Mouse (Mus musculus) 3134 (cell line): ENCODE measurements around the gene Dlx5.

Source experiments
- DNase-seq: peaks from one replicate; pipeline ENCODE4 v3.0.0-alpha.2; 2011; ENCODE audit warnings: low spot score; ENCODE audit not compliant: insufficient read length; ENCODE audit errors: extremely low read depth

The Dlx5 gene

DNA sequence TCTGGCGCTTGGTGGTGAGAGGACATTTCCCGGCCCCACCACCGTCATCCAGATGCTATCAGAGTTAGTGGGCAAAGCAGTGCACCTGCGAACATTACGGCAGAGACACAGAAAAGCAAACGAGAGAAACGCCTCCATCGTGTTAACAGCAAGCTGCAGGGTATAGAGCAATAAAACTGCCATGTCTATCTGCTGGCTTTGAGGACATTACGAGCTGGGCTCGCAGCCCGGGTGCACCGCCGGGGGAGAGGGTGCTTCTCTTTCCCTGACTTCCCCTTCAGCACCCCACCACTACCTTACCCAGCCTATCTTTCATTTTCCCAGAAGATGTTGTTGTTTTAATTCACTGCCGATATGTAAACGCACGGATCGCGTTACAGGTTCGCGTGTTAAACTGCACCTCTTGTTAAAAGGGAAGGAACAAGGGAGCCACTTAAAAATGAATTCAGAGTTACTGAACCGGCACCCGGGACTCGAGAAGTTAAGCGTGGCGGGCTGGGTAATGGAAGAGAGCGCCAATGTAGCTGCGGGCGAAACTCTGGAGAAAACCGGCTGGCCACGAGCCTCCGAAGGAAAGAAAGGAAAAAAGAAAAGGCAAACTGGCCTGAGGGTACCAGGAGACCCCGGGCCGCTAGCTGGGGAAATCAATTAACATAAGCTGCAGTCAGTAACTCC lies 21.3 kb downstream of the Dlx5 start:
- no peak for DNase-seq

DNA sequence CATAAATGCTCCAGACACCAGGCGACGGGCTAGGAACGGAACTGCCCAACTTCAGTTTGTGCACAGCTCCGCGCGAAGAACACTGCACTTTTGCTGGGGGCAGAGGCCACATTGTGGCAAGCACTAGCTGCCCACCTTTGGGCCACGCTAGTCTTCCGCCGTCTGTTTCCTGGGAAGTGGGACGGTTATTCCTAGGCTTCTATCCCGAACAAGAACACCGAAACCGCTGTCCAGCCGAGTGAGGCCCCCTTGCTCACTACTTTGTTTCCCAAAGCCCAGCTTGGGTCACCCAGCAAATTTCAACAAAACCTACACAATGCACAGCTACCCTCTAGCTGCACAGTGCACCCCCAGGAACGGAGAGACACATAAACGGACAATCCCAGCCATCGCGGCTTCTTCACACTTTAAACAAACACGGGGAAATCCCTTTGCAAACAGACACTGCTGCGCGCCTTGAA lies 21.9 kb downstream of the Dlx5 start:
- no peak for DNase-seq

GRCm38 (mm10) chr6:6859111-6859949 lies 22.6 kb downstream of the Dlx5 start:
- DNase-seq = no peak

DNA sequence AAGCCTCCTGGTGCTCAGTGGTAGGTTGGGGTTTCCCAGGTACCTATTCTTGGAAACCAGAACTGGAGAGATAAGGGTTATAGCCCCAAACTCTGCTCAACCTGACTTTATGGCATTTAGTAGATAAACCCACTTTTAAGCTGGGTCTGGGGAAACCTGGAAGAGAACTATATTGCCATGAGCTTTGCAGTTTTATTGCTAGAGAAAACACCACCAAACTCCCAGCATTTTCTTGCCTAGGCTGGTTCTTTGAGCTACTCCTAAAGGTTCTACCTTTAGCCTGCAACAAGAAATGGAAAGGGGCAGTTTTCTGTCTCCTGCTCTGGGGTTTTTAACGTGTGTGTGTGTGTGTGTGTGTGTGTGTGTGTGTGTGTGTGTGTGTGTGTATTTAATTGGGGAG lies 23.3 kb downstream of the Dlx5 start:
- no peak for DNase-seq

DNA sequence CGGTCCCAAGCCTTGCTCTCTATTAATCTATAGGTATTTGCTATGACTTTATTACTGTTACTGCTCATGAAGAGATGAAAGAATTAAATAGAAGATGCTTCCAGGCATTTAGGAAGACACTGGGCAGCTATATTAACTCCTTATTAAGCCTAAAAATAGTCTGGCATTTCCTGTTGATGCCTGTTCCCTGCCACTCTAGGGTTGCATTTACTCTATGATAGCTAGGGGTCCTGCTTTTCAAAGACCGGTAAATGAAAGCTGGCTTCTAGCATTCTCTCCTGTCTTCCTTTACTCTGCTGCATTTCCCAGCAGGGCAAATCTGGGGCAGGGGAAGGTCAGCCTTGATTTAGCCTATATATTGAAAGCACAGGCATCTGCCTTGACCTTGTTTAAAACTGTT lies 24.1 kb downstream of the Dlx5 start:
- no peak for DNase-seq

- no peak for DNase-seq
Measured at GRCm38 (mm10) chr6:6856881-6857280, 25.0 kb downstream of the Dlx5 start.

DNA sequence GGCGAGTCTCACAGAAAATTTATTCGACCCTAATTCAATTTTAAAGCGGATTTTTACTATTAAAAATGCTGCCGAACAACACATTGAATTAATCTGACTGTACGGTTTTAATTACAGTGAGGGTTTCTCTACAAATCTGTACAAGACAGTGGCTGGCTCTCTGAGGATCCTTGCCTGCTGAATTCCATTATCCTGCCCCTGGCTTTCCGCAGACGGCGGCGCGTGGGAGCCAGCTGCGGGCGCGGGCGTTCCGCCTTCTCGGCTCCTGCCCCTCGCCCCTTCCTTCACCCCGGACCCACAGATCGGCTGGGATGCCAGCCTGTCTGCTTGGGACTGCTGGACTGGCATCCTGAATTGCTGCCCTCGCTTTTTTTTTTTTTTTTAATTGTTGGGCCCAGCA lies 25.6 kb downstream of the Dlx5 start:
- no peak for DNase-seq

DNA sequence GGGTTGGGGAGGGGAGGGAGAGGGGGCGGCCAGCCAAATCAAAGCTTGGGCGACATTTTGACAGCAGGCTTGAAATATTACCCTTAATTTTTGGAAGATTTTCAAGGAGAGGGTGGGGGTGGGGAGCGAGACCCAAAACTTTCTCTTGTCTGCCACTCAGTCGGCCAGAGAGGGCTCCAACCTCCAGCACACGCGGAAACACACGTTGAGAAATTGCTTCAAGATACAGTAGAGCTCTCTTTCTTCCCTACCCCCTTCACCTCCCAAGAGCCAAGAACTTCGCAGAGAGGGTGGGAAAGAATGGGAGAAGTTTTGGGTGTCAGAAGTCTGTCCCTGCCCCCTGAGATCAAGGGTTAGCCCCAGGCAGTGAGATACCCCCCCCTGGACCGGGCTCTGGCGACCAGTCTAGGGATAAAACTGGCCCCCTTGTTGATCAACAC lies 26.1 kb downstream of the Dlx5 start:
- DNase-seq = no peak

DNA sequence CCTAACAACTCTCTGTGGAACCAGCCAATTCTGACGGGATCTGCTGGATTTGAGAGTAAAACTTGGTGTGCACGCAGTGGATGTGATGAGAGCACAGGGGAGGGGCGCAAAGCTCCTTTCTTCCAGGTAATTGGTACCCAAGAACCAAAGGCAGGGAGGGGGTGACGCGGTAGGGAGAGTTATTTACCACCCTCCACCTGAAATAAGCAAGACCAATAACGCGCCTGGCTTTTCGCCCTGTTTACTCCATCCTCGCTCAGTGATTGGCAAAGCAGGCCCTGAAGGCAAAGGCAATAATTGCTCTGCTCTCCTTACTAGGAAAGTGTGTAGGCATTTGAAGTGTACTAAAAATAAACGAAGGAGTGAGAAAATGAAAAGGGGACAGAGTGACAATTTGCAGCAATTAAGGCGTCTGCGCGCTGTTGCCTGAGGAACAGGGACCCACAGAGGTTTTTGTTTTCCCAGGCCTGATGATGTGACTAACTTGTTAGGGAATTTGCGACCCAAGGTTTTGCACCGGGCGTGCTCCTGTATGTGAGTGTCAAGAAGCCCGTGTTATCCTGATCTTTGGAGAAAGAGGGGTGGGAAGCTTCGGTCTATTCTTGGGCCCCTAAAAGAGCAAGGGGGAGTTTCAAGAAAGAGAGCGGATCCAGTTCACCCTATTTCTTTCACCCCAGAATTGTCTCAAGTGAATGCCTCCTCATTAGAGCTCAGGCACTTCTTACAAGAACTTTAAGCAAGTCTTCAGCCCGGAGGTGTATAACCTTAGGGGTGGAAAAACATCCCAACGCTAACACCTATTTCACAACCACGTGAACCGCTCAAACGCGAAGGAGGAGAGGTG lies 26.8 kb downstream of the Dlx5 start:
- DNase-seq = no peak

GRCm38 (mm10) chr6:6854176-6854575 lies 27.7 kb downstream of the Dlx5 start:
- no peak for DNase-seq

- no peak for DNase-seq
Measured at GRCm38 (mm10) chr6:6852944-6853343, 28.9 kb downstream of the Dlx5 start.

- no peak for DNase-seq
Measured at GRCm38 (mm10) chr6:6851166-6851565, 30.7 kb downstream of the Dlx5 start.

DNA sequence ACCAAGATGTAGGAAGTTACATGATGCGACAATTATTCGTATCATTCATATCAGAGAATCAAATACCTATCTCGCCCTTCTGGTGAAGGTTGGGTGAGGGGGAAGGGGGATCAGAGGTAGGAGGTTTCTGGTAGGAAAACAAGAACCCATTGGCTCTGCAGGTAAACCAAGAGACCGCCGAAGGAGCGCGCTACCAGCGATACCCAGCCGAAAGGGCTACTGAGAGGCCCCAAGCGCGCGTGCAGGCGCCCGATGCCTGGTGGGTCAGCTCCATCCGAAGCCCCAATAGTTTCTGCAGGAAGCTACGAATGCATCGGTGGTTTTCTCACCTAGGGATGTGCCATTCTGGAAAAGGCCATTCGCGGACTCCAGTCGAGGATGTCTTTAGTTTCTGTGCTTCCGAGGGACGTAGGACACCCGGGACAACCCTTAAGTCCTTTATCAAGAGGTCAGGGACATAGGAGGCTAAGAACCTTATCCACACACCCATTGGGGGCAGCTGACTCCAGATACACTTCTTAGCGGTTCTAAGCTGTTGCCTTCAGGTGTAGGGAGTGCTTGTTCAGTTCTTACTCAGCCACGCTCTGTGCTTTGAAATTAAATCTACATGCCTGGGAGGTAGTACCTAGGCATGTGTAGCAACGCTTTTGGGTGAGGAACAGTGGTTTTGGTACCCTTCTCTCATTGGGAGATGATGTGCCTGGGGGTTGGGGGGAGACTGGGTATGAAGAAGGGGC lies 31.4 kb downstream of the Dlx5 start:
- DNase-seq = no peak

GRCm38 (mm10) chr6:6849744-6850143 lies 32.1 kb downstream of the Dlx5 start:
- no peak for DNase-seq

DNA sequence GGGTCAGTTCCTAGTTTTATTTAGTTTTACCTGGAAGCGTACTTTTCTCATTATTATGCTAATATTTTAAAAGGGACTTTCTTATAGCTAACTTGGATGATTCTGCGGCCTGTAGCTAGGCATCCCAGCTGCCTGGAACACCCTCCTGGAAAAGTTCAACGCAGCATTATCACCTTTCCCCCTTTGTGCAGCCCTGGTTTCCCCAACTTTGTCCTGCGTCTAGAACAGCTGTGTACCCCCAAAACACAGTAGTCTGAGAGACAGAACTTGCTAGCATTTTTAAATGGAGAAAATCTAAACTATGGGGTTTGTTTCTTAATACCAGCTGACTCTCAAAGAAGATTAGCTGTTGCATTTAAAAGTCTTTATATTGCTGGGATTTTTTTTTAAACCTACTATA lies 33.3 kb downstream of the Dlx5 start:
- DNase-seq = no peak

DNA sequence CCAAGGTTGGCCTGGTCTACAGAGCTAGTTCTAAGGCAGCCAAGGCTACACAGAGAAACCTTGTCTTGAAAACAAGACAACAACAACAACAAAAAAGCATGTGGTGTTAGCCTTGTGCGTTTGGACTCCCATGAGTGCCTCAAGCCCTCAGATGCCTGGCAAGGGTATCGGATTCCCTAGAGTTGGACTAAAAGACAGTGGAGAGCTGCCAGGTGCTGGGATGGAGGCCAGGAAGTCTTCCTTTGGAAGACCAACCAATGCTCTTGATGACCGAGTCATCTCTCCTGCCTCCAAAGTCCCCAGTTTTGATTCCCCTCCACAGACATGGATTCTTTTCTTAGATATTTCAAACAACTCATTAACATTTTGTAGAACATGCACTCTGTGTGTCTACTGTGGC lies 48.6 kb downstream of the Dlx5 start:
- peak; percentile 35 for DNase-seq

GRCm38 (mm10) chr6:6830446-6830845 lies 51.4 kb downstream of the Dlx5 start:
- no peak for DNase-seq
